In the genomic region with DNA sequence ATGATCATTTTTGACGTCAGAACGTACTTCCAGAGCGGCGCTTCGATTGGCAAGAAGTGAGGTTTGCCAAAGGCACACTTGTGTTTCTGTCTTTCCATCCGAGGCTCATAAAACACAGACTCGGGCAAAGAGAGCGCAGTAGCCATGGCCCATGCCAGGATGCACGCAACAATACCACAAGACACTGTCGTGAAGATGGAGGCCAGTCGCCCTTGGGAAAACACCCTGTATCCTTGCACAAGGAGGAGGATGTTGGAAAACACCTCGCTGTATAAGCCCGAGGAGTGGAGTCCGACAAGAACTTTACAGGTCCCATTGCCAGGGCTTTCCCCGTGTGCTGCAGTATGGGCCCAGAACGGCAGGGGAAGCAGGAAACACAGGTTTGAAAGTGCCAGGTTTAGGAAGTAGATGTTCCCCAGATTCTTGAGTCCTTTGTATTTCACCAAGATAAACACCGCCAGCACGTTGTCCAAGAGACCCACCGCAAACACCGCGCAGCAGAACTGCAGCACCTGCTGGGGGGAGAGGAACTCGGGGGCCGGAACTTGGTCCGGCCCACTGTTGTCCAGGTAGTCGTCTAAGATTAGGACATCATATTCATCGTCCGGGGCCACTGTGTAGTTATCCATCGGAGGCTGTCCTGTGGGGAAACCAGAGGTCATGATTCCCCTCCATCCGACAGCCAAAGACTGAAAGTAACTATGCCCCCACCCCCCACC, we compare ENCODE assay signal across 8 mouse cellular contexts. TPM values are rescaled to one million over a fixed set of nuclear protein-coding genes. Genes with fewer than 3 reads are reported as not detected.
DNase-seq lines count a peak whose midpoint lies in the region; ATAC-seq and TF ChIP-seq lines count a peak whose summit lies in the region.

No protein-coding gene starts in this region.

- H3K27me3 ChIP-seq in forebrain, embryonic 16.5 days (replicated peaks; ENCODE audit: control insufficient read depth, insufficient read depth, low read length): no peaks in the 10 kb centered on the region
- no peaks in the 10 kb centered on the region for H3K27me3 ChIP-seq in liver, embryonic 11.5 days (replicated peaks; ENCODE audit: control insufficient read depth, insufficient read depth, low read length)

- peak; percentile 29 for ATAC-seq in CD4-positive, CD25-positive, alpha-beta regulatory T cell, adult 4 months
- no peak for ATAC-seq in forebrain, embryonic 16.5 days
- ATAC-seq in liver, embryonic 11.5 days (replicated peaks; ENCODE audit: low FRiP score): no peak

- H3K9ac ChIP-seq in forebrain, embryonic 16.5 days (replicated peaks; ENCODE audit: low read depth, low read length): no peak overlapping the region
- peak overlapping the region; percentile 74 for H3K9ac ChIP-seq in liver, embryonic 11.5 days (ENCODE audit: low read depth, low read length)

- peak overlapping the region; percentile 31; the same call in 1 of the 2 replicates for H3K4me2 ChIP-seq in forebrain, embryonic 16.5 days (ENCODE audit: low read length)
- peak overlapping the region; percentile 89 for H3K4me2 ChIP-seq in liver, embryonic 11.5 days

- no peak for DNase-seq in gastrocnemius, adult 2 months
- DNase-seq in gastrocnemius, adult 8-10 months (ENCODE audit: low spot score in 2 of 2): no peak
- no peak for DNase-seq in liver, embryonic 11.5 days (ENCODE audit: low spot score)
- no peak for DNase-seq in cerebellum, adult 11 months
- no peak for DNase-seq in left cerebral cortex, postnatal 10 days (ENCODE audit: extremely low spot score in 1 of 2, low spot score in 2 of 2)

- TF ChIP-seq CTCF in gastrocnemius, adult 2 months (IDR thresholded peaks at IDR 0.05): no peak; the same call in 1 of the 2 replicates
- TF ChIP-seq CTCF in olfactory bulb, adult 2 months (IDR thresholded peaks at IDR 0.05; ENCODE audit: insufficient read depth, low read depth, low read length): no peak

- peak overlapping the region; percentile 84 for H3K4me3 ChIP-seq in gastrocnemius, adult 2 months
- H3K4me3 ChIP-seq in forebrain, embryonic 16.5 days (replicated peaks; ENCODE audit: low read length): no peak overlapping the region
- peak overlapping the region; percentile 66 for H3K4me3 ChIP-seq in liver, embryonic 11.5 days (ENCODE audit: low read depth, low read length)
- H3K4me3 ChIP-seq in olfactory bulb, adult 2 months (ENCODE audit: insufficient read depth, low read depth, low read length): peak overlapping the region; percentile 19; the same call in 1 of the 2 replicates

- intact Hi-C loops in gastrocnemius, adult 2 months (cut with DNase I): no loop called here
- intact Hi-C loops in left cerebral cortex, postnatal 10 days (cut with DNase I): no loop called here

- H3K4me1 ChIP-seq in forebrain, embryonic 16.5 days (replicated peaks; ENCODE audit: control insufficient read depth, insufficient read depth, low read length): no peaks in the 10 kb centered on the region
- peaks cover 35% of the 10 kb centered on the region for H3K4me1 ChIP-seq in liver, embryonic 11.5 days (replicated peaks; ENCODE audit: control insufficient read depth, insufficient read depth, low read length)
- peaks cover 22% of the 10 kb centered on the region for H3K4me1 ChIP-seq in olfactory bulb, adult 2 months (ENCODE audit: control insufficient read depth, insufficient read depth, low read length)

- no peaks in the 10 kb centered on the region for H3K9me3 ChIP-seq in forebrain, embryonic 16.5 days (ENCODE audit: control insufficient read depth, low read length)
- H3K9me3 ChIP-seq in liver, embryonic 11.5 days (ENCODE audit: control insufficient read depth, low read length): no peaks in the 10 kb centered on the region

- peak overlapping the region; percentile 94 for H3K27ac ChIP-seq in gastrocnemius, adult 2 months
- H3K27ac ChIP-seq in forebrain, embryonic 16.5 days (ENCODE audit: low read length): no peak overlapping the region
- H3K27ac ChIP-seq in liver, embryonic 11.5 days (ENCODE audit: low read depth, low read length): peak overlapping the region; percentile 95
- H3K27ac ChIP-seq in olfactory bulb, adult 2 months (ENCODE audit: insufficient read depth, low read depth, low read length): no peak overlapping the region

- no peaks in the 10 kb centered on the region for H3K36me3 ChIP-seq in forebrain, embryonic 16.5 days (ENCODE audit: control insufficient read depth, insufficient read depth)
- no peaks in the 10 kb centered on the region for H3K36me3 ChIP-seq in liver, embryonic 11.5 days (ENCODE audit: control insufficient read depth, insufficient read depth, low read length)

- no peak for TF ChIP-seq POLR2A in olfactory bulb, adult 2 months (IDR thresholded peaks at IDR 0.05; ENCODE audit: insufficient read depth, low read depth, low read length)

- 82% methylated on average over 29 of the region's 29 CpGs for WGBS in forebrain, embryonic 16.5 days
- 53% methylated on average over 29 of the region's 29 CpGs for WGBS in liver, embryonic 11.5 days
- 75% methylated on average over 29 of the region's 29 CpGs for WGBS in olfactory bulb, adult 2 months

RNA-seq across cellular contexts. Expression of a gene that starts 1.4 kb away (rescaled TPM):
- 1 to 10 TPM; 3.1 to 4.0 TPM for total RNA-seq in gastrocnemius, adult 2 months (2021)
- 10 to 100 TPM in 1 of 4 experiments, 1 to 10 TPM in 3; 4.4 to 10.9 (median 5.2) TPM for total RNA-seq in gastrocnemius, adult 8-10 months (2022)
- polyA plus RNA-seq in CD4-positive, CD25-positive, alpha-beta regulatory T cell, adult 4 months (2017; shearing (Covaris generic)): 10 to 100 TPM; 25.6 to 26.3 TPM
- 1.1 and 1.5 TPM in 2 replicates for polyA plus RNA-seq in forebrain, embryonic 16.5 days (2015; fragmentation: Nextera tagmentation; extraction: Ambion mirVana)
- polyA plus RNA-seq in liver, embryonic 11.5 days (2014; fragmentation: Nextera tagmentation; extraction: Ambion mirVana): 4.7 and 5.2 TPM in 2 replicates
- polyA plus RNA-seq in olfactory bulb, adult 2 months (2012; ENCODE audit: insufficient read depth, insufficient read length, low replicate concordance, missing spikeins): not detected in 2 replicates
- total RNA-seq in left cerebral cortex, postnatal 10 days (2021): under 1 TPM; 0.85 to 0.86 TPM

RNA-seq across cellular contexts. Expression of a gene that starts 36.9 kb away (rescaled TPM):
- not detected for total RNA-seq in gastrocnemius, adult 2 months (2021)
- total RNA-seq in gastrocnemius, adult 8-10 months (2022): not detected
- under 1 TPM in 1 of 2 experiments, not detected in 1; 0.76 TPM for polyA plus RNA-seq in CD4-positive, CD25-positive, alpha-beta regulatory T cell, adult 4 months (2017; shearing (Covaris generic))
- 0.70 and 1.4 TPM in 2 replicates for polyA plus RNA-seq in forebrain, embryonic 16.5 days (2015; fragmentation: Nextera tagmentation; extraction: Ambion mirVana)
- 7.2 and 8.8 TPM in 2 replicates for polyA plus RNA-seq in liver, embryonic 11.5 days (2014; fragmentation: Nextera tagmentation; extraction: Ambion mirVana)
- polyA plus RNA-seq in olfactory bulb, adult 2 months (2012; ENCODE audit: insufficient read depth, insufficient read length, low replicate concordance, missing spikeins): not detected in 2 replicates
- total RNA-seq in left cerebral cortex, postnatal 10 days (2021): under 1 TPM in 1 of 2 experiments, not detected in 1; 0.57 TPM

Comparison
In these comparisons a context has a peak if more than half of its experiments do, and no peak if none do; other contexts are left out.
1. H3K27ac ChIP-seq: peak in gastrocnemius, adult 2 months (single experiment) and liver, embryonic 11.5 days (single experiment); none in forebrain, embryonic 16.5 days (single experiment) and olfactory bulb, adult 2 months (single experiment).